Mouse (Mus musculus): ENCODE measurements around the gene Ccdc194.

DNA sequence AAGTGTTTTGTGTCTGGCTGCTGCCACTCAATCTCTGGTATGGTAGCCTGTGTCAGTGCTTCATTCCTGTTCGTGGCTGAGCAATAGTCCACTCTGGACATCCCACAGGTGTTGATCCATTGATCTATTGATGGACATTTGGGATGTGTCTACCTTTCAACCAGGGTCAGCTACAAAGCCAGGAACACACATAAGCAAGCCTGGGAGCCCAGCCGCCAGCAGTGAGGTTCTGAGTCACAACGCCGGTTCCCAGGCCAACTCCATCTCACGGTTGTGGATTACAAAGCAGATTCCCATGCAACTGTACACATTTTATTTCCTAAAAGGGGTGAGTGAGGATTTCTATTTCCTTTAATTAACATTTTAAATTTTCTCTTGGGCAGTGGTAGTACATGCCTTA is 35.3 kb upstream of the Ccdc194 start:
- no peak for TF ChIP-seq GATA1 (IDR thresholded peaks at IDR 0.05; ENCODE audit: borderline replicate concordance, low read length)
- TF ChIP-seq FLI1 (IDR thresholded peaks at IDR 0.05; ENCODE audit: low read length) = no peak

Measured in megakaryocyte, embryonic 14.5 days (primary cell).